8 mouse cellular contexts compared by ENCODE assay signal in the genomic region with DNA sequence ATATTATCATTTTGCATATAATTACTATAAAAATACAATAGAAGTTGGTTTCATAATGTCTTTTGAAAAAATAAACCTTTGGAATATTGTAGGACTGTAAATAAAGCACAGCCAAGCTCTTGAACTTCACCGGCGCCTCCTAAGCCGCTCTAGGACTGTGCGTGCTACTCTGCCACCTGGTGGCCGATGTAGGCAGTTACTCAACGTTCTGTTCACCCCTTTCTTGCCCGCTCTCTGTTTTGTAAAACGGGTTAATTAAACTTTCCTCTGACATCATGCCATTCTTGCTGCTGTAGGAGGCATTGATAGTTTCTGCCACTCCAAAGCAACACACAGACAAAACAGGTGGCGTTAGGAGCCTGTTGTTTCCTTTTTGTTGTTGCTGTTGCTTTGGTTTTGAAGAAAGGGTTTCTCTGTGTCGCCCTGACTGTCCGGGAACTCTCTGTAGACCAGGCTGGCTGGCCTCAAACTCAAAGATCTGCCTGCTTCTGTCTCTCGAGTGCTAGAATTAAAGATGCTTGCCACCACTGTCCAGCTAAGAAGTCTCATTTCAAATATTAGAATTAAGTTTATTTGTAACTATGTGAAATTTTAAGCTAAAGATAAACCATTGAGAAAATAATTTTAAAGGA. TPM values are rescaled to one million over a fixed set of nuclear protein-coding genes. Genes with fewer than 3 reads are reported as not detected.
DNase-seq lines count a peak whose midpoint lies in the region; ATAC-seq and TF ChIP-seq lines count a peak whose summit lies in the region.

No protein-coding gene starts in this region.

- POLR2A ChIA-PET in Patski (lab: Charles Lee): no interaction called here

- no peak overlapping the region for H3K27ac ChIP-seq in cerebellum, adult 2 months (ENCODE audit: insufficient read depth, low read length)
- H3K27ac ChIP-seq in forebrain, embryonic 16.5 days (ENCODE audit: low read length): no peak overlapping the region
- no peak overlapping the region for H3K27ac ChIP-seq in hindbrain, embryonic 14.5 days

- TF ChIP-seq POLR2A in cerebellum, adult 2 months (IDR thresholded peaks at IDR 0.05; ENCODE audit: borderline replicate concordance, insufficient read depth, low read length): no peak

- no peak overlapping the region for H3K4me2 ChIP-seq in forebrain, embryonic 16.5 days (ENCODE audit: low read length)
- H3K4me2 ChIP-seq in hindbrain, embryonic 14.5 days (replicated peaks): no peak overlapping the region; the same call in 1 of the 2 replicates

- no peaks in the 10 kb centered on the region for H3K9me3 ChIP-seq in forebrain, embryonic 16.5 days (ENCODE audit: control insufficient read depth, low read length)
- H3K9me3 ChIP-seq in hindbrain, embryonic 14.5 days (ENCODE audit: control insufficient read depth, low read length): no peaks in the 10 kb centered on the region
- H3K9me3 ChIP-seq in megakaryocyte, embryonic 14.5 days: no peaks in the 10 kb centered on the region

- H3K9ac ChIP-seq in forebrain, embryonic 16.5 days (replicated peaks; ENCODE audit: low read depth, low read length): no peak overlapping the region
- no peak overlapping the region for H3K9ac ChIP-seq in hindbrain, embryonic 14.5 days

- whole genome bisulfite sequencing in cerebellum, adult 2 months: 7% methylated on average over 12 of the region's 12 CpGs
- 3% methylated on average over 12 of the region's 12 CpGs for WGBS in forebrain, embryonic 16.5 days
- 10% methylated on average over 12 of the region's 12 CpGs for WGBS in hindbrain, embryonic 14.5 days

- no peaks in the 10 kb centered on the region for H3K4me1 ChIP-seq in cerebellum, adult 2 months (ENCODE audit: control insufficient read depth, insufficient read depth, low read length)
- H3K4me1 ChIP-seq in forebrain, embryonic 16.5 days (replicated peaks; ENCODE audit: control insufficient read depth, insufficient read depth, low read length): peaks cover 16% of the 10 kb centered on the region
- peaks cover 6% of the 10 kb centered on the region; the same call in 1 of the 2 replicates for H3K4me1 ChIP-seq in hindbrain, embryonic 14.5 days (replicated peaks; ENCODE audit: control insufficient read depth, insufficient read depth, low read length)
- peaks cover 12% of the 10 kb centered on the region for H3K4me1 ChIP-seq in megakaryocyte, embryonic 14.5 days

- no peak for DNase-seq in Patski (ENCODE audit: low read depth, low spot score)
- peak; percentile 50 to 70 for DNase-seq in cerebellum, adult 2 months
- peak; percentile 92 for DNase-seq in hindbrain, embryonic 14.5 days (ENCODE audit: low spot score)
- peak; percentile 59 to 64 for DNase-seq in layer of hippocampus, postnatal 36 days
- DNase-seq in right cerebral cortex, adult 18-20 months: peak; percentile 63
- peak; percentile 26 to 60 for DNase-seq in urinary bladder, postnatal 36 days (ENCODE audit: low spot score in 2 of 2)

- ATAC-seq in Patski: peak; percentile 88
- ATAC-seq in forebrain, embryonic 16.5 days: peak; percentile 93
- ATAC-seq in hindbrain, embryonic 14.5 days (ENCODE audit: low FRiP score): peak; percentile 89

- in situ Hi-C loops in Patski (cut with MboI; ENCODE audit: low pct_unique_long_range_greater_than_20kb): loop anchor here (5.0 to 10.0 kb wide), 2 partner anchors 300 to 618 kb away; no protein-coding TSS in a partner anchor

- peaks cover 23% of the 10 kb centered on the region for H3K27me3 ChIP-seq in Patski
- no peaks in the 10 kb centered on the region; the same call in 1 of the 2 replicates for H3K27me3 ChIP-seq in cerebellum, adult 2 months (ENCODE audit: control insufficient read depth, insufficient read depth, low read length)
- H3K27me3 ChIP-seq in forebrain, embryonic 16.5 days (replicated peaks; ENCODE audit: control insufficient read depth, insufficient read depth, low read length): 0 out of 2 replicates have a peak, but pooled peaks cover 3% of the 10 kb centered on the region
- peaks cover 3% of the 10 kb centered on the region; the same call in 1 of the 2 replicates for H3K27me3 ChIP-seq in hindbrain, embryonic 14.5 days (ENCODE audit: control insufficient read depth, insufficient read depth, low read length)
- peaks cover 9% of the 10 kb centered on the region for H3K27me3 ChIP-seq in megakaryocyte, embryonic 14.5 days (replicated peaks)

- H3K36me3 ChIP-seq in forebrain, embryonic 16.5 days (ENCODE audit: control insufficient read depth, insufficient read depth): no peaks in the 10 kb centered on the region
- H3K36me3 ChIP-seq in hindbrain, embryonic 14.5 days (replicated peaks; ENCODE audit: control insufficient read depth, insufficient read depth): no peaks in the 10 kb centered on the region
- H3K36me3 ChIP-seq in megakaryocyte, embryonic 14.5 days (replicated peaks; ENCODE audit: low read length): no peaks in the 10 kb centered on the region

- peak; percentile 92 for TF ChIP-seq CTCF in Patski (IDR thresholded peaks at IDR 0.05)
- TF ChIP-seq CTCF in cerebellum, adult 2 months (IDR thresholded peaks at IDR 0.05; ENCODE audit: borderline replicate concordance, insufficient read depth, low read depth, low read length): peak; percentile 91

- CTCF ChIA-PET in Patski (lab: Charles Lee): interaction anchor here (0.5 to 3.4 kb wide), 20 partner anchors 9 to 427 kb away, joined by 3 to 34 read pairs (median 3); no protein-coding TSS in a partner anchor

- H3K4me3 ChIP-seq in cerebellum, adult 2 months (replicated peaks; ENCODE audit: insufficient read depth, low read depth, low read length): no peak overlapping the region
- no peak overlapping the region for H3K4me3 ChIP-seq in forebrain, embryonic 16.5 days (replicated peaks; ENCODE audit: low read length)
- H3K4me3 ChIP-seq in hindbrain, embryonic 14.5 days (replicated peaks; ENCODE audit: low read length): no peak overlapping the region
- peak overlapping the region; percentile 72 for H3K4me3 ChIP-seq in megakaryocyte, embryonic 14.5 days (replicated peaks)

RNA-seq across cellular contexts. Expression of a gene that starts 24.1 kb away (rescaled TPM):
- polyA plus RNA-seq in Patski (2021): 116 TPM
- polyA plus RNA-seq in cerebellum, adult 2 months (2012; rRNA removed): 12.9 and 17.1 TPM in 2 replicates
- polyA plus RNA-seq in forebrain, embryonic 16.5 days (2015; fragmentation: Nextera tagmentation; extraction: Ambion mirVana): 9.2 and 12.3 TPM in 2 replicates
- 9.5 and 9.6 TPM in 2 replicates for polyA plus RNA-seq in hindbrain, embryonic 14.5 days (2014; fragmentation: Nextera tagmentation; extraction: Ambion mirVana)
- total RNA-seq in layer of hippocampus, postnatal 36 days (2021): 10 to 100 TPM; 16.5 to 20.2 TPM
- 1.9 and 5.4 TPM in 2 replicates for polyA plus RNA-seq in megakaryocyte, embryonic 14.5 days (2012; ENCODE audit: insufficient read depth, low replicate concordance)

RNA-seq across cellular contexts. Expression of a gene that starts 24.4 kb away (rescaled TPM):
- 7.9 TPM for polyA plus RNA-seq in Patski (2021)
- 21.6 and 26.4 TPM in 2 replicates for polyA plus RNA-seq in cerebellum, adult 2 months (2012; rRNA removed)
- 14.5 and 14.6 TPM in 2 replicates for polyA plus RNA-seq in forebrain, embryonic 16.5 days (2015; fragmentation: Nextera tagmentation; extraction: Ambion mirVana)
- polyA plus RNA-seq in hindbrain, embryonic 14.5 days (2014; fragmentation: Nextera tagmentation; extraction: Ambion mirVana): 12.9 and 13.0 TPM in 2 replicates
- 10 to 100 TPM; 14.0 to 14.2 TPM for total RNA-seq in layer of hippocampus, postnatal 36 days (2021)
- 1.3 TPM in 1 of 2 replicates, not detected in the other for polyA plus RNA-seq in megakaryocyte, embryonic 14.5 days (2012; ENCODE audit: insufficient read depth, low replicate concordance)
